Mouse (Mus musculus): ENCODE measurements around the gene Il2rb. TPM values are rescaled to one million over a fixed set of nuclear protein-coding genes. Genes with fewer than 3 reads are reported as not detected.

Gene Il2rb
- polyA plus RNA-seq (2012; rRNA removed) (0.26 and 0.29 TPM in 2 replicates), polyA plus RNA-seq (2014; fragmentation: Nextera tagmentation; extraction: Ambion mirVana) (0.37 and 0.52 TPM in 2 replicates)

- no peak within 1 kb of the TSS for H3K9ac ChIP-seq (replicated peaks)
- no peak for DNase-seq (ENCODE audit: low read depth in 3 of 3, low spot score in 3 of 3)
- H3K27ac ChIP-seq, result no peak within 1 kb of the TSS
- H3K4me3 ChIP-seq (ENCODE audit: insufficient read depth in 1 of 2, low read depth in 2 of 2, low read length in 2 of 2), result no peak within 1 kb of the TSS
- 70% methylated on average over 11 of the region's 11 CpGs for WGBS (ENCODE audit: insufficient replicate concordance)
- ATAC-seq (ENCODE audit: insufficient read depth), result no peak
- peaks cover 0 to 4% of the 10 kb centered on the region in 2 experiments; a peak in 1 of 4 replicates for H3K4me1 ChIP-seq (replicated peaks; ENCODE audit: control insufficient read depth in 2 of 2, insufficient read depth in 2 of 2, low read length in 1 of 2)
- no peaks in the 10 kb centered on the region for H3K9me3 ChIP-seq (ENCODE audit: control insufficient read depth, low read length)
- H3K4me2 ChIP-seq (ENCODE audit: low read depth), result no peak within 1 kb of the TSS
- no peaks in the 10 kb centered on the region for H3K36me3 ChIP-seq (replicated peaks; ENCODE audit: control insufficient read depth, insufficient read depth, low read depth)
- no peak for TF ChIP-seq EP300 (IDR thresholded peaks at IDR 0.05; ENCODE audit: low read depth)
- TF ChIP-seq CTCF (IDR thresholded peaks at IDR 0.05; ENCODE audit: low read depth), result no peak
- H3K27me3 ChIP-seq (ENCODE audit: control insufficient read depth, insufficient read depth, low read length), result no peaks in the 10 kb centered on the region
Measured at GRCm38 (mm10) chr15:78494968-78495406, at the start of gene Il2rb. TSS of gene Il2rb (minus strand) at chr15:78495271.

DNA sequence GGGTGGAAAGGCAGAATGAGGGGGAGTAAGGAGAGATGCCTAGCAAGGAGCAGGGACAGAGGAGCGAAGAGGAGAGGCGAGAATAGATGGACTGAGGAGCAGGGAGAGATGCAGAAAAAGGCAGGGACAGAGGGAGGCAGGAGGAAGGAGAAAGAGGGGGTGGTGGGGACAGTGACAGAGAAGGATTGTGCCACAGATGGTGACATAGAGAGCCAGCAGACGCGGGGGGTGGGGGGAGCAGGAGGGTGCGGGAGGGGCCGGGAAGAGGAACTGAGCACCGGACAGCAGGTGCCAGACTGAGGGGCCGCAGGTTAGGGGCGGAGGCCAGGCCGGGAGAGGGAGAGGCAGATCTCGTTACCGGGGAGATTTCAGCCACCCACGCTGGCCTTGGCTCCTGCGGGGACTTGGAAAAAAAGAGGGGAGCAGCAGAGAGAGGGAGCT, 49.5 kb upstream of the Il2rb start, which contains the start of gene Sstr3:
Gene Sstr3 (minus strand): TSS at position 125 of the 441 bp plus-strand sequence.
- TF ChIP-seq CTCF (IDR thresholded peaks at IDR 0.05; ENCODE audit: low read depth), result no peak
- TF ChIP-seq EP300 (IDR thresholded peaks at IDR 0.05; ENCODE audit: low read depth), result no peak
- Histone ChIP-seq H3K4me2 (ENCODE audit: low read depth) (no peak within 1 kb of the TSS), H3K36me3 (replicated peaks; ENCODE audit: control insufficient read depth, insufficient read depth, low read depth) (no peaks in the 10 kb centered on the region), H3K9ac (replicated peaks) (no peak within 1 kb of the TSS), H3K4me1 (replicated peaks; ENCODE audit: control insufficient read depth in 2 of 2, insufficient read depth in 2 of 2, low read length in 1 of 2) (peaks cover 3 to 15% of the 10 kb centered on the region in 2 experiments), H3K9me3 (ENCODE audit: control insufficient read depth, low read length) (no peaks in the 10 kb centered on the region), H3K4me3 (ENCODE audit: insufficient read depth in 1 of 2, low read depth in 2 of 2, low read length in 2 of 2) (no peak within 1 kb of the TSS), H3K27ac (no peak within 1 kb of the TSS), H3K27me3 (ENCODE audit: control insufficient read depth, insufficient read depth, low read length) (no peaks in the 10 kb centered on the region; the same call in 1 of the 2 replicates)
- no peak for ATAC-seq (ENCODE audit: insufficient read depth)
- DNase-seq (ENCODE audit: low read depth in 3 of 3, low spot score in 3 of 3), result no peak
- 12% methylated on average over 14 of the region's 14 CpGs for WGBS (ENCODE audit: insufficient replicate concordance)

DNA sequence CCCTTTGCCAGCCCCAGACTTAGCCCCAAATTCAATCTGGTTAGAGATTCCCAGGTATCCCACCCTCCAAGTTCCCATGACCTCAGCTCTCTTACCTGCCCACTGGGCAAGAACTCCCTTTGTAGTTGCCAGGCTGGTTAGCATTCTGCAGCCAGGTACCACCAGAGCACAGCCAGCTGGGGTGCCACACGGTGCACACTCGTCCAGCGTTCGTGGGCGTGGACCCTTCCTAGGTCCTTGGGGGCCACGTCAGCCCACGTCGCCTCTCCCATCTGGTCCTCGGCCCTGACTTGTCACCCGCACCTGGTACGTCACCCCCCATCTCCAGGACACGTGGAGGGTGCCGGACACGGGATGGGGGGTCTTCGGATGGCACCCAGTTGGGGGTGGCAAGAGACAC, 49.0 kb upstream of the Il2rb start:
- no peaks in the 10 kb centered on the region for H3K9me3 ChIP-seq (ENCODE audit: control insufficient read depth, low read length)
- H3K4me3 ChIP-seq (ENCODE audit: insufficient read depth in 1 of 2, low read depth in 2 of 2, low read length in 2 of 2), result no peak overlapping the region
- H3K4me2 ChIP-seq (ENCODE audit: low read depth), result no peak overlapping the region
- peaks cover 3 to 15% of the 10 kb centered on the region in 2 experiments for H3K4me1 ChIP-seq (replicated peaks; ENCODE audit: control insufficient read depth in 2 of 2, insufficient read depth in 2 of 2, low read length in 1 of 2)
- H3K36me3 ChIP-seq (replicated peaks; ENCODE audit: control insufficient read depth, insufficient read depth, low read depth), result no peaks in the 10 kb centered on the region
- no peak overlapping the region for H3K27ac ChIP-seq
- 63% methylated on average over 15 of the region's 15 CpGs for WGBS (ENCODE audit: insufficient replicate concordance)
- TF ChIP-seq EP300 (IDR thresholded peaks at IDR 0.05; ENCODE audit: low read depth) (no peak), CTCF (IDR thresholded peaks at IDR 0.05; ENCODE audit: low read depth) (no peak)
- DNase-seq (ENCODE audit: low read depth in 3 of 3, low spot score in 3 of 3), result no peak
- H3K9ac ChIP-seq (replicated peaks), result no peak overlapping the region
- ATAC-seq (ENCODE audit: insufficient read depth), result no peak
- no peaks in the 10 kb centered on the region; the same call in 1 of the 2 replicates for H3K27me3 ChIP-seq (ENCODE audit: control insufficient read depth, insufficient read depth, low read length)

- DNase-seq (ENCODE audit: low read depth in 3 of 3, low spot score in 3 of 3), result no peak
- no peaks in the 10 kb centered on the region for H3K36me3 ChIP-seq (replicated peaks; ENCODE audit: control insufficient read depth, insufficient read depth, low read depth)
- no peaks in the 10 kb centered on the region for H3K9me3 ChIP-seq (ENCODE audit: control insufficient read depth, low read length)
- no peak overlapping the region for H3K4me3 ChIP-seq (ENCODE audit: insufficient read depth in 1 of 2, low read depth in 2 of 2, low read length in 2 of 2)
- H3K27ac ChIP-seq, result no peak overlapping the region
- no peak overlapping the region for H3K9ac ChIP-seq (replicated peaks)
- TF ChIP-seq EP300 (IDR thresholded peaks at IDR 0.05; ENCODE audit: low read depth) (no peak), CTCF (IDR thresholded peaks at IDR 0.05; ENCODE audit: low read depth) (no peak)
- H3K4me1 ChIP-seq (replicated peaks; ENCODE audit: control insufficient read depth in 2 of 2, insufficient read depth in 2 of 2, low read length in 1 of 2), result peaks cover 0 to 3% of the 10 kb centered on the region in 2 experiments; a peak in 1 of 4 replicates
- no peak overlapping the region for H3K4me2 ChIP-seq (ENCODE audit: low read depth)
- no peak for ATAC-seq (ENCODE audit: insufficient read depth)
- no peaks in the 10 kb centered on the region; the same call in 1 of the 2 replicates for H3K27me3 ChIP-seq (ENCODE audit: control insufficient read depth, insufficient read depth, low read length)
- 58% methylated on average over 7 of the region's 7 CpGs for WGBS (ENCODE audit: insufficient replicate concordance)
Measured at GRCm38 (mm10) chr15:78542767-78543303, 47.8 kb upstream of the Il2rb start.

DNA sequence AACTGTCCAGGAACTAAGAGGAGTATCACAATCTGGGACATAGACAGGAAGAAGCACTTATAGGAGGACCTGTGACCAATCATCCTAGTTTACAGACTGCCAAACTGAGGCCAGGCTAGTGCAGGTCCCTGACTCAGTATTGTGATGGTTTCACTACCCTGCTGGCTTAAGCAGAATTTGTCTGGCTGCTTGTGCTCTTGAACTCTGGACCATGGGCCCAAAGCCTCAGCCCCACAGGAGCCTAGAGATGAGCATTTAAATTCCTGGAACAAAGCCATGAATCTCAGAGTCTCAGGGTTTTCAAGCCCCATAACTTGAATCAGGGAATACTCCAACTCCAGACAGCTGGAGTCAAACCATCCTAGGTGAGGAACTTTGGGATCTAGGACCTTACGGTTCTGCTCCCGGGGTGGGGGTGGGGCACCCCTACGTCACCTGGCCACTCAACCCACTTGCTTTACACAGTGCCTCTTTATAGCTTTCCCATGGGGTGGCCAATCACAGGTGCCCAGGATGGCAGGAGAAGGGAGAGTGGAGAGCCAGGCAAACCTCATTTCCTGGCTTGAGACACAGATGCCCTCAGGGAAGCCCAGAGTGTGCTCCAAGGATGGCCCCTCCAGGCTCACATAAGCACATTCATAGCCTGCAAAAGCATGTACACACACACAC, 47.2 kb upstream of the Il2rb start:
- Histone ChIP-seq H3K9ac (replicated peaks) (no peak overlapping the region), H3K4me3 (ENCODE audit: insufficient read depth in 1 of 2, low read depth in 2 of 2, low read length in 2 of 2) (no peak overlapping the region), H3K4me1 (replicated peaks; ENCODE audit: control insufficient read depth in 2 of 2, insufficient read depth in 2 of 2, low read length in 1 of 2) (no peaks in the 10 kb centered on the region), H3K27ac (no peak overlapping the region), H3K27me3 (ENCODE audit: control insufficient read depth, insufficient read depth, low read length) (no peaks in the 10 kb centered on the region; the same call in 1 of the 2 replicates), H3K36me3 (replicated peaks; ENCODE audit: control insufficient read depth, insufficient read depth, low read depth) (no peaks in the 10 kb centered on the region), H3K9me3 (ENCODE audit: control insufficient read depth, low read length) (no peaks in the 10 kb centered on the region), H3K4me2 (ENCODE audit: low read depth) (no peak overlapping the region)
- ATAC-seq (ENCODE audit: insufficient read depth) (no peak), DNase-seq (ENCODE audit: low read depth in 3 of 3, low spot score in 3 of 3) (no peak)
- TF ChIP-seq EP300 (IDR thresholded peaks at IDR 0.05; ENCODE audit: low read depth), result no peak
- no peak for TF ChIP-seq CTCF (IDR thresholded peaks at IDR 0.05; ENCODE audit: low read depth)
- WGBS (ENCODE audit: insufficient replicate concordance), result 59% methylated on average over 3 of the region's 3 CpGs

All from liver, embryonic 14.5 days (tissue).